Mouse (Mus musculus) stomach, postnatal 0 days (tissue): ENCODE results near the gene Dst. TPM values are rescaled to one million over a fixed set of nuclear protein-coding genes. Genes with fewer than 3 reads are reported as not detected.

ENCODE experiments used
- ATAC-seq: fragments of 200-750 bp; cut with Nextera tagmentation; 2 replicates; pipeline ENCODE4 v1.8.0; 2017; ENCODE audit not compliant: low FRiP score, low TSS enrichment
- DNase-seq: peaks from one replicate; pipeline ENCODE4 v3.0.0-alpha.2; 2016; ENCODE audit warnings: low spot score
- H3K27ac ChIP-seq: fragments of 300-500 bp; sonication (generic); replicated peaks from 2 replicates; pipeline ENCODE4 v1.5.1; 2014; ENCODE audit warnings: mild to moderate bottlenecking, control low read depth
- H3K27me3 ChIP-seq: fragments of 300-500 bp; sonication (generic); 2 replicates; pipeline ENCODE4 v1.6.1; 2014; ENCODE audit warnings: low read length; ENCODE audit not compliant: control insufficient read depth, insufficient read depth
- H3K36me3 ChIP-seq: fragments of 300-500 bp; sonication (generic); 2 replicates; pipeline ENCODE4 v1.6.1; 2014; ENCODE audit warnings: low read length, mixed read lengths; ENCODE audit not compliant: control insufficient read depth, insufficient read depth
- H3K4me1 ChIP-seq: fragments of 300-500 bp; sonication (generic); replicated peaks from 2 replicates; pipeline ENCODE4 v1.6.1; 2014; ENCODE audit warnings: antibody characterized with exemption; ENCODE audit not compliant: control insufficient read depth, insufficient read depth
- H3K4me2 ChIP-seq: fragments of 300-500 bp; sonication (generic); replicated peaks from 2 replicates; pipeline ENCODE4 v1.6.1; 2014; ENCODE audit warnings: low read depth, mild to moderate bottlenecking, control low read depth, moderate library complexity
- H3K4me3 ChIP-seq: fragments of 300-500 bp; sonication (generic); 2 replicates; pipeline ENCODE4 v1.5.1; 2014; ENCODE audit warnings: low read depth, low read length, control low read depth
- H3K9ac ChIP-seq: fragments of 300-500 bp; sonication (generic); 2 replicates; pipeline ENCODE4 v1.6.1; 2014; ENCODE audit warnings: mild to moderate bottlenecking, low read length, control low read depth, mixed read lengths
- H3K9me3 ChIP-seq: fragments of 300-500 bp; sonication (generic); 2 replicates; pipeline ENCODE4 v1.6.1; 2016; ENCODE audit warnings: low read length; ENCODE audit not compliant: control insufficient read depth
- CTCF ChIP-seq: IDR thresholded peaks from 2 replicates; pipeline ENCODE4 v1.5.1; 2016; ENCODE audit warnings: antibody characterized with exemption, low read depth, mild to moderate bottlenecking, moderate library complexity
- EP300 ChIP-seq: optimal IDR thresholded peaks from 2 replicates; pipeline ENCODE3; 2016; ENCODE audit warnings: antibody characterized with exemption
- WGBS: fragments of 180-500 bp; shearing (Covaris S2); extraction: QIAGEN DNeasy Blood & Tissue Kit; methylation state at CpG from one replicate; pipeline ENCODE4 v1.1.7; 2014; 5-methylcytosine and 5-hydroxymethylcytosine counted together
- polyA plus RNA-seq: library from polyadenylated mRNA; unstranded; fragments of >200 nt; fragmentation: Nextera tagmentation; extraction: Ambion mirVana; gene quantifications from 2 replicates; pipeline ENCODE4 v1.2.1, GENCODE M21; 2015

Gene Dst
- polyA plus RNA-seq, 1 experiment from 2014 or later = 16.4 TPM

DNA sequence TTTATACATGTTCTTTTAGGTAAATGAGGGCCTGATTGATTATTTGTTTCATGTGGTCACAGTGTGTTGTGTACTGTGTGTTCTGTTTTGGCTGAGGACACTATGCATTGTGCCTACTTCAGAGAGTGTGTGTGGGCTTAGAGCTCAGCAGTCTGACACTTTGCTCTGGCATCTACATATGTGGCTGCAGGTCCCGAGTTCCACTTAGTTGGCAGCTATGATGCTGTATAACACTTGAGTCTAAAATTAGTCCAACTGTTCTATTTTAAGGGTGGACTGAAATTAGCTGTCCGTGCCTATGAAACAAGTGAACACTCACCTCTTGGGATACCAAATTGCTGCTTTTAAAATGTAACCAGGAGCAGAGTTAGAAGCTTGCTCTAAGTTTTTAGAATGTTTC, 113.5 kb downstream of the Dst start:
- Histone ChIP-seq H3K9ac (no peak overlapping the region), H3K27ac (no peak overlapping the region), H3K36me3 (no peaks in the 10 kb centered on the region), H3K4me1 (no peaks in the 10 kb centered on the region), H3K4me3 (no peak overlapping the region), H3K9me3 (no peaks in the 10 kb centered on the region), H3K4me2 (no peak overlapping the region), H3K27me3 (no peaks in the 10 kb centered on the region)
- no peak for ATAC-seq
- 59% methylated on average over 2 of the region's 2 CpGs for WGBS
- no peak for TF ChIP-seq CTCF
- no peak for TF ChIP-seq EP300
- DNase-seq = no peak

GRCm38 (mm10) chr1:34023154-34023553, 115.1 kb downstream of the Dst start:
- DNase-seq = no peak
- TF ChIP-seq CTCF (no peak), EP300 (no peak)
- ATAC-seq = no peak
- Histone ChIP-seq H3K4me3 (no peak overlapping the region), H3K9ac (no peak overlapping the region), H3K36me3 (no peaks in the 10 kb centered on the region), H3K4me1 (no peaks in the 10 kb centered on the region), H3K9me3 (no peaks in the 10 kb centered on the region), H3K4me2 (no peak overlapping the region), H3K27ac (no peak overlapping the region), H3K27me3 (no peaks in the 10 kb centered on the region)
- 73% methylated on average over 9 of the region's 9 CpGs for WGBS

DNA sequence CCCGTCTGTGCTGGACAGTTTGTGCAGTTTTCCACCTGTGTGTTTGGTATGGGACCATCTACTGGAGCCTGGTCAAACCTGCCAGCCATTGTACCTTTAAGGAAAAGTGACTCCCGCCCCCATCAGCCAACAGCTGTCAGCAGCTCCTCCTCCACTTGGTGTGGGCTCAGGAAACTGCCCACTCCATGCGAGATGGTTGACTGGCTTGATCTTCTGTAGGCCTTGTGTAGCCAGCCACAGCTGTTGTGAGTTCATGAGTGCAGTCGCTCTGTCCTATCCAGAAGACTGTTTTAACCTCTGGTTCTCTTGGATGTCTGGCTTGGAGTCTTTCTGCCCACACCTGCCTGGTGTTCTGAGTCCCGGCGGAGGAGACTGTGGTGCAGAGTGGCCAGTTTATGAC, 117.9 kb downstream of the Dst start:
- DNase-seq (no peak), ATAC-seq (no peak)
- no peaks in the 10 kb centered on the region for H3K36me3 ChIP-seq
- H3K4me3 ChIP-seq = no peak overlapping the region
- H3K4me2 ChIP-seq = no peak overlapping the region
- no peaks in the 10 kb centered on the region for H3K4me1 ChIP-seq
- no peaks in the 10 kb centered on the region for H3K27me3 ChIP-seq
- no peak overlapping the region for H3K9ac ChIP-seq
- TF ChIP-seq EP300 (no peak), CTCF (no peak)
- no peaks in the 10 kb centered on the region for H3K9me3 ChIP-seq
- 81% methylated on average over 6 of the region's 6 CpGs for WGBS
- H3K27ac ChIP-seq = no peak overlapping the region

GRCm38 (mm10) chr1:34028722-34029121, 120.7 kb downstream of the Dst start:
- TF ChIP-seq CTCF = no peak
- no peak for TF ChIP-seq EP300
- Histone ChIP-seq H3K9me3 (no peaks in the 10 kb centered on the region), H3K9ac (no peak overlapping the region), H3K4me3 (no peak overlapping the region), H3K4me2 (no peak overlapping the region), H3K27me3 (no peaks in the 10 kb centered on the region), H3K4me1 (no peaks in the 10 kb centered on the region), H3K36me3 (no peaks in the 10 kb centered on the region), H3K27ac (no peak overlapping the region)
- DNase-seq = no peak
- WGBS = 73% methylated on average over 5 of the region's 5 CpGs
- no peak for ATAC-seq

GRCm38 (mm10) chr1:34030330-34031021, 122.5 kb downstream of the Dst start:
- Histone ChIP-seq H3K4me3 (no peak overlapping the region), H3K9me3 (no peaks in the 10 kb centered on the region), H3K27ac (no peak overlapping the region), H3K9ac (no peak overlapping the region), H3K36me3 (no peaks in the 10 kb centered on the region), H3K4me2 (no peak overlapping the region), H3K4me1 (no peaks in the 10 kb centered on the region), H3K27me3 (no peaks in the 10 kb centered on the region)
- DNase-seq = no peak
- no peak for TF ChIP-seq CTCF
- TF ChIP-seq EP300 = no peak
- WGBS = 71% methylated on average over 17 of the region's 17 CpGs
- no peak for ATAC-seq

DNA sequence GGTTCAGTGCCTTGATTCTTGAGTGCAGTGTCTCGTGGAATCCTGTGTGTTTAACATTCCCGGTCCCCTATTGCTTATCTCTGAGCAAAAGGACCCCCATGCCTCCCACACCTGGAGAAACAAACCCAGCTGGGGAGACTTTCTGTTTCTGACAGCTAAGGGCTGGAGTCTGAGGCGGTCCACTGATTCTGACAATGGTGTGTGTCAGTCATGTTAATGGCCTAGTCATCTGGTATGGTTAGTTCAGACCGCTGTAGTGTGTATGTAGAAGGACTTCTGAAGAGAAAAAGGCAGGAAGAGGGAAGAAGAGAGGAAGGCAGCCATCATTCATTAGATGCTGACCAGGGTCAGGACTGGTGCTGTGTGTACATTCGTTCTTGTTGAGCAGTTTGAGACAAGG, 125.0 kb downstream of the Dst start:
- Histone ChIP-seq H3K4me3 (no peak overlapping the region), H3K27me3 (no peaks in the 10 kb centered on the region), H3K9ac (no peak overlapping the region), H3K4me1 (no peaks in the 10 kb centered on the region), H3K36me3 (no peaks in the 10 kb centered on the region), H3K9me3 (no peaks in the 10 kb centered on the region), H3K4me2 (no peak overlapping the region), H3K27ac (no peak overlapping the region)
- no peak for DNase-seq
- ATAC-seq = no peak
- TF ChIP-seq EP300 = no peak
- no peak for TF ChIP-seq CTCF
- 41% methylated on average over 5 of the region's 5 CpGs for WGBS
